Mouse (Mus musculus) hindbrain, embryonic 13.5 days (tissue): ENCODE measurements at regions not wholly inside any gene's neighbourhood (a gene's known extent, or its start where the extent isn't known, plus 50 kb on each side); places are given as distances from the start of the nearest gene placed in this dataset.

Experiments
- ATAC-seq: fragments of 200-750 bp; cut with Nextera tagmentation; 2 replicates; pipeline ENCODE4 v1.8.0; 2017; ENCODE audit warnings: moderate TSS enrichment; ENCODE audit not compliant: low FRiP score
- H3K27ac ChIP-seq: fragments of 300-500 bp; sonication (generic); 2 replicates; pipeline ENCODE4 v1.5.1; 2015; ENCODE audit warnings: inconsistent platforms, mild to moderate bottlenecking, moderate library complexity
- H3K27me3 ChIP-seq: fragments of 300-500 bp; sonication (generic); 2 replicates; pipeline ENCODE4 v1.6.1; 2015; ENCODE audit warnings: mild to moderate bottlenecking, inconsistent platforms
- H3K36me3 ChIP-seq: fragments of 300-500 bp; sonication (generic); 2 replicates; pipeline ENCODE4 v1.6.1; 2015; ENCODE audit warnings: mild to moderate bottlenecking, inconsistent platforms
- H3K4me1 ChIP-seq: fragments of 300-500 bp; sonication (generic); replicated peaks from 2 replicates; pipeline ENCODE4 v1.6.1; 2015; ENCODE audit warnings: inconsistent platforms
- H3K4me2 ChIP-seq: fragments of 300-500 bp; sonication (generic); 2 replicates; pipeline ENCODE4 v1.6.1; 2015; ENCODE audit warnings: inconsistent platforms, mild to moderate bottlenecking, moderate library complexity
- H3K4me3 ChIP-seq: fragments of 300-500 bp; sonication (generic); 2 replicates; pipeline ENCODE4 v1.5.1; 2015; ENCODE audit warnings: mild to moderate bottlenecking, inconsistent platforms
- H3K9ac ChIP-seq: fragments of 300-500 bp; sonication (generic); 2 replicates; pipeline ENCODE4 v1.6.1; 2015; ENCODE audit warnings: mild to moderate bottlenecking, inconsistent platforms
- H3K9me3 ChIP-seq: fragments of 300-500 bp; sonication (generic); 2 replicates; pipeline ENCODE4 v1.6.1; 2016; ENCODE audit warnings: inconsistent platforms
- WGBS: fragments of 180-500 bp; shearing (Covaris S2); methylation state at CpG from one replicate; pipeline ENCODE4 v1.1.7; 2015; 5-methylcytosine and 5-hydroxymethylcytosine counted together

- no peaks in the 10 kb centered on the region for H3K9me3 ChIP-seq
- WGBS: 86% methylated on average over 10 of the region's 10 CpGs
- no peaks in the 10 kb centered on the region for H3K4me1 ChIP-seq
- no peak for ATAC-seq
- H3K4me3 ChIP-seq: no peak overlapping the region
- H3K4me2 ChIP-seq: no peak overlapping the region
- H3K9ac ChIP-seq: no peak overlapping the region
- H3K36me3 ChIP-seq: no peaks in the 10 kb centered on the region
- H3K27me3 ChIP-seq: no peaks in the 10 kb centered on the region
- no peak overlapping the region for H3K27ac ChIP-seq
These were observed 354.3 kb downstream of the 1700129C05Rik start for GRCm38 (mm10) chr14:58788190-58788945.

- H3K9ac ChIP-seq: no peak overlapping the region
- H3K27me3 ChIP-seq: no peaks in the 10 kb centered on the region
- ATAC-seq: no peak
- H3K9me3 ChIP-seq: no peaks in the 10 kb centered on the region
- no peaks in the 10 kb centered on the region for H3K4me1 ChIP-seq
- H3K4me3 ChIP-seq: no peak overlapping the region
- no peak overlapping the region for H3K27ac ChIP-seq
- no peak overlapping the region for H3K4me2 ChIP-seq
- H3K36me3 ChIP-seq: no peaks in the 10 kb centered on the region
- 73% methylated on average over 2 of the region's 2 CpGs for WGBS
These were observed 355.1 kb downstream of the 1700129C05Rik start for GRCm38 (mm10) chr14:58787618-58788017.

GRCm38 (mm10) chr14:58786791-58787491 lies 355.8 kb downstream of the 1700129C05Rik start:
- Histone ChIP-seq H3K4me1 (no peaks in the 10 kb centered on the region), H3K27ac (no peak overlapping the region), H3K9me3 (no peaks in the 10 kb centered on the region), H3K36me3 (no peaks in the 10 kb centered on the region), H3K27me3 (no peaks in the 10 kb centered on the region), H3K4me2 (no peak overlapping the region), H3K9ac (no peak overlapping the region), H3K4me3 (no peak overlapping the region)
- WGBS: 88% methylated on average over 4 of the region's 4 CpGs
- ATAC-seq: no peak

GRCm38 (mm10) chr14:58783201-58783600 lies 359.5 kb downstream of the 1700129C05Rik start:
- 39% methylated on average over 1 of the region's 1 CpGs for whole genome bisulfite sequencing
- no peak overlapping the region for H3K9ac ChIP-seq
- no peaks in the 10 kb centered on the region for H3K27me3 ChIP-seq
- no peaks in the 10 kb centered on the region for H3K4me1 ChIP-seq
- H3K36me3 ChIP-seq: no peaks in the 10 kb centered on the region
- H3K4me2 ChIP-seq: no peak overlapping the region
- no peak for ATAC-seq
- no peak overlapping the region for H3K27ac ChIP-seq
- H3K4me3 ChIP-seq: no peak overlapping the region
- H3K9me3 ChIP-seq: no peaks in the 10 kb centered on the region

- H3K4me2 ChIP-seq: no peak overlapping the region
- no peak overlapping the region for H3K4me3 ChIP-seq
- no peak overlapping the region for H3K9ac ChIP-seq
- 81% methylated on average over 4 of the region's 4 CpGs for WGBS
- H3K27ac ChIP-seq: no peak overlapping the region
- no peaks in the 10 kb centered on the region for H3K4me1 ChIP-seq
- H3K27me3 ChIP-seq: no peaks in the 10 kb centered on the region
- H3K9me3 ChIP-seq: no peaks in the 10 kb centered on the region
- ATAC-seq: no peak
- H3K36me3 ChIP-seq: no peaks in the 10 kb centered on the region
These were observed 362.4 kb downstream of the 1700129C05Rik start for GRCm38 (mm10) chr14:58780306-58780705.

GRCm38 (mm10) chr14:58778675-58779074 lies 364.0 kb downstream of the 1700129C05Rik start:
- H3K4me3 ChIP-seq: no peak overlapping the region
- no peak for ATAC-seq
- no peaks in the 10 kb centered on the region for H3K36me3 ChIP-seq
- no peaks in the 10 kb centered on the region for H3K4me1 ChIP-seq
- H3K9ac ChIP-seq: no peak overlapping the region
- no peak overlapping the region for H3K27ac ChIP-seq
- H3K27me3 ChIP-seq: no peaks in the 10 kb centered on the region
- WGBS: 46% methylated on average over 4 of the region's 4 CpGs
- no peaks in the 10 kb centered on the region for H3K9me3 ChIP-seq
- no peak overlapping the region for H3K4me2 ChIP-seq

GRCm38 (mm10) chr14:58761291-58761690 lies 381.4 kb downstream of the 1700129C05Rik start:
- ATAC-seq: no peak

GRCm38 (mm10) chr14:58759759-58760158 lies 382.9 kb downstream of the 1700129C05Rik start:
- H3K27ac ChIP-seq: no peak overlapping the region

More at GRCm38 (mm10) chr14:58761291-58761690, 381.4 kb downstream of the 1700129C05Rik start:
- no peak overlapping the region for H3K4me3 ChIP-seq
- H3K27me3 ChIP-seq: no peaks in the 10 kb centered on the region
- WGBS: 88% methylated on average over 2 of the region's 2 CpGs
- no peak overlapping the region for H3K27ac ChIP-seq
- H3K9me3 ChIP-seq: no peaks in the 10 kb centered on the region
- no peak overlapping the region for H3K4me2 ChIP-seq
- no peak overlapping the region for H3K9ac ChIP-seq
- no peaks in the 10 kb centered on the region for H3K4me1 ChIP-seq
- H3K36me3 ChIP-seq: no peaks in the 10 kb centered on the region

GRCm38 (mm10) chr14:58753781-58754180 lies 388.9 kb downstream of the 1700129C05Rik start:
- no peak for ATAC-seq
- Histone ChIP-seq H3K27me3 (no peaks in the 10 kb centered on the region), H3K9ac (no peak overlapping the region), H3K9me3 (no peaks in the 10 kb centered on the region), H3K4me1 (no peaks in the 10 kb centered on the region), H3K36me3 (no peaks in the 10 kb centered on the region), H3K27ac (no peak overlapping the region), H3K4me3 (no peak overlapping the region), H3K4me2 (no peak overlapping the region)
- WGBS: 82% methylated on average over 7 of the region's 7 CpGs

More at GRCm38 (mm10) chr14:58759759-58760158, 382.9 kb downstream of the 1700129C05Rik start:
- no peak overlapping the region for H3K9ac ChIP-seq
- H3K36me3 ChIP-seq: no peaks in the 10 kb centered on the region
- no peaks in the 10 kb centered on the region for H3K27me3 ChIP-seq
- no peak overlapping the region for H3K4me3 ChIP-seq
- H3K9me3 ChIP-seq: no peaks in the 10 kb centered on the region
- H3K4me1 ChIP-seq: no peaks in the 10 kb centered on the region
- WGBS: 80% methylated on average over 4 of the region's 4 CpGs
- no peak for ATAC-seq
- no peak overlapping the region for H3K4me2 ChIP-seq

GRCm38 (mm10) chr14:58753136-58753535 lies 389.6 kb downstream of the 1700129C05Rik start:
- ATAC-seq: no peak
- WGBS: 81% methylated on average over 1 of the region's 1 CpGs
- H3K4me2 ChIP-seq: no peak overlapping the region

GRCm38 (mm10) chr14:58726418-58726817 lies 416.3 kb downstream of the 1700129C05Rik start:
- Histone ChIP-seq H3K4me2 (no peak overlapping the region), H3K36me3 (no peaks in the 10 kb centered on the region), H3K9me3 (no peaks in the 10 kb centered on the region), H3K27me3 (no peaks in the 10 kb centered on the region), H3K27ac (no peak overlapping the region), H3K9ac (no peak overlapping the region), H3K4me1 (no peaks in the 10 kb centered on the region), H3K4me3 (no peak overlapping the region)
- ATAC-seq: no peak
- 74% methylated on average over 1 of the region's 1 CpGs for WGBS

More at GRCm38 (mm10) chr14:58753136-58753535, 389.6 kb downstream of the 1700129C05Rik start:
- Histone ChIP-seq H3K27ac (no peak overlapping the region), H3K4me3 (no peak overlapping the region), H3K36me3 (no peaks in the 10 kb centered on the region), H3K4me1 (no peaks in the 10 kb centered on the region), H3K9me3 (no peaks in the 10 kb centered on the region), H3K27me3 (no peaks in the 10 kb centered on the region), H3K9ac (no peak overlapping the region)

- Histone ChIP-seq H3K36me3 (no peaks in the 10 kb centered on the region), H3K4me3 (no peak overlapping the region), H3K4me1 (no peaks in the 10 kb centered on the region), H3K27me3 (no peaks in the 10 kb centered on the region), H3K9ac (no peak overlapping the region), H3K4me2 (no peak overlapping the region), H3K9me3 (no peaks in the 10 kb centered on the region), H3K27ac (no peak overlapping the region)
- no peak for ATAC-seq
These were observed 427.8 kb downstream of the 1700129C05Rik start for GRCm38 (mm10) chr14:58714856-58715255.

GRCm38 (mm10) chr14:58709861-58710260 lies 432.8 kb downstream of the 1700129C05Rik start:
- WGBS: 69% methylated on average over 7 of the region's 7 CpGs
- Histone ChIP-seq H3K4me1 (no peaks in the 10 kb centered on the region), H3K9ac (no peak overlapping the region), H3K36me3 (no peaks in the 10 kb centered on the region), H3K9me3 (no peaks in the 10 kb centered on the region), H3K27me3 (no peaks in the 10 kb centered on the region), H3K4me3 (no peak overlapping the region), H3K27ac (no peak overlapping the region), H3K4me2 (no peak overlapping the region)
- no peak for ATAC-seq
